In the genomic region with DNA sequence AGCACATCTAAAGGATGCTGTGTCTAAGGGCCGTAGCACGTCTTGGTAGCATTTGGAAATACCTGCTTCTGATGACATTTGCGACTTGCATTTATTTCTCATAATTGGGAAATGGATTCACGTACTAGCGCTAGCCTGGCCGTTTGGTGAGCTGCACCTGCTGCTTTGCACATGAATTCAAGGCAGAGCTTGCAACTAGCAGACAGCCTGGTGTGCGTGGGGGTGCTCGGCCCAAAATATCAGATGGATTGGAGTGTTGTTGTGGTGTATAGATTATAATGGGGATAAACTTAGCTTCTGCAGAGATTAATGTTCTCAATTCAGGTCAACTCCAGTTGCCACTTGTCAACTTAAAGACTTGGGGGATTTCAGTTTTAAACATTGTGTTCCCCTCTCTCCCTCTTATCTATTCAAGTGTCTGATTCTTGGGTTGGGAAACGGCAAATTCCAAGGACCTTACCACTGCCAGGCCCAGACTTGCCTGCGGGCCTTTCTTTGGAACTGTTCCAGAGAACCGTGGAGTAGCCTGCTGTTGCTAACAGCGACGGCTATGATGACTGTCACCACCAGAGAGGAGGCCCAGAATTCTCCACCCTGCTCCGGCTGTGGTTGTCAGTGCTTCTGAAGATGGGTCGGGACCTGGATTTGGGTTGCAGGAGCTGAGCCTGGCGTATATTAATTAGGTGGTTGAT, we compare ENCODE assay signal across 8 mouse cellular contexts. TPM values are rescaled to one million over a fixed set of nuclear protein-coding genes. Genes with fewer than 3 reads are reported as not detected.
DNase-seq lines count a peak whose midpoint lies in the region; ATAC-seq and TF ChIP-seq lines count a peak whose summit lies in the region.

No protein-coding gene starts in this region.

- no peak overlapping the region for H3K4me2 ChIP-seq in embryonic facial prominence, embryonic 11.5 days (ENCODE audit: low read depth, low read length)
- no peak overlapping the region for H3K4me2 ChIP-seq in embryonic facial prominence, embryonic 13.5 days
- H3K4me2 ChIP-seq in lung, postnatal 0 days (replicated peaks; ENCODE audit: low read depth, low read length), result no peak overlapping the region

- no peaks in the 10 kb centered on the region for H3K4me1 ChIP-seq in embryonic facial prominence, embryonic 11.5 days (ENCODE audit: control insufficient read depth, insufficient read depth, low read length)
- H3K4me1 ChIP-seq in embryonic facial prominence, embryonic 10.5 days, result peaks cover 22% of the 10 kb centered on the region
- H3K4me1 ChIP-seq in embryonic facial prominence, embryonic 13.5 days, result peaks cover 47% of the 10 kb centered on the region
- H3K4me1 ChIP-seq in lung, postnatal 0 days (ENCODE audit: insufficient read depth, low read depth, low read length), result peaks cover 27% of the 10 kb centered on the region

- peak; percentile 33 for DNase-seq in embryonic facial prominence, embryonic 11.5 days (ENCODE audit: low spot score)
- no peak for DNase-seq in embryonic facial prominence, embryonic 10.5 days (ENCODE audit: low spot score)
- peak; percentile 58 for DNase-seq in R1 (ENCODE audit: low read depth, low spot score)
- DNase-seq in kidney, postnatal 25 days, result peak; percentile 60
- peak; percentile 86 for DNase-seq in lung, postnatal 0 days (ENCODE audit: low spot score)
- no peak for DNase-seq in yolk sac, embryonic 10.5 days (ENCODE audit: low spot score)
- DNase-seq in T-cell, adult 2 months (ENCODE audit: low spot score), result no peak

- no peak overlapping the region for H3K9ac ChIP-seq in embryonic facial prominence, embryonic 11.5 days (replicated peaks; ENCODE audit: low read length)
- H3K9ac ChIP-seq in embryonic facial prominence, embryonic 13.5 days, result no peak overlapping the region
- no peak overlapping the region for H3K9ac ChIP-seq in lung, postnatal 0 days (replicated peaks; ENCODE audit: low read depth)

- no peaks in the 10 kb centered on the region for H3K9me3 ChIP-seq in embryonic facial prominence, embryonic 11.5 days (replicated peaks; ENCODE audit: control insufficient read depth, low read length)
- no peaks in the 10 kb centered on the region for H3K9me3 ChIP-seq in embryonic facial prominence, embryonic 10.5 days
- no peaks in the 10 kb centered on the region for H3K9me3 ChIP-seq in embryonic facial prominence, embryonic 13.5 days
- no peaks in the 10 kb centered on the region for H3K9me3 ChIP-seq in lung, postnatal 0 days (ENCODE audit: low read length)

- H3K27ac ChIP-seq in embryonic facial prominence, embryonic 11.5 days (replicated peaks; ENCODE audit: low read depth, low read length), result no peak overlapping the region
- H3K27ac ChIP-seq in embryonic facial prominence, embryonic 10.5 days (replicated peaks), result no peak overlapping the region
- H3K27ac ChIP-seq in embryonic facial prominence, embryonic 13.5 days, result 0 out of 2 replicates have a peak overlapping the region, but pooled peaks have one; percentile 80
- peak overlapping the region; percentile 44; the same call in 1 of the 2 replicates for H3K27ac ChIP-seq in lung, postnatal 0 days (ENCODE audit: low read length)

- H3K36me3 ChIP-seq in embryonic facial prominence, embryonic 11.5 days (replicated peaks; ENCODE audit: control insufficient read depth, insufficient read depth, low read depth, low read length), result no peaks in the 10 kb centered on the region
- no peaks in the 10 kb centered on the region for H3K36me3 ChIP-seq in embryonic facial prominence, embryonic 10.5 days (replicated peaks)
- H3K36me3 ChIP-seq in embryonic facial prominence, embryonic 13.5 days, result no peaks in the 10 kb centered on the region
- H3K36me3 ChIP-seq in lung, postnatal 0 days (ENCODE audit: insufficient read depth, low read length), result no peaks in the 10 kb centered on the region

- no peak overlapping the region for H3K4me3 ChIP-seq in embryonic facial prominence, embryonic 11.5 days (ENCODE audit: low read depth, low read length)
- no peak overlapping the region for H3K4me3 ChIP-seq in embryonic facial prominence, embryonic 10.5 days
- no peak overlapping the region for H3K4me3 ChIP-seq in embryonic facial prominence, embryonic 13.5 days
- no peak overlapping the region for H3K4me3 ChIP-seq in lung, postnatal 0 days (ENCODE audit: low read depth, low read length)

- no peak for ATAC-seq in embryonic facial prominence, embryonic 11.5 days (replicated peaks; ENCODE audit: insufficient number of reproducible peaks, low FRiP score, low TSS enrichment, low read depth)
- ATAC-seq in embryonic facial prominence, embryonic 13.5 days (ENCODE audit: insufficient number of reproducible peaks, insufficient read depth, low FRiP score, low TSS enrichment, low read depth), result no peak
- ATAC-seq in lung, postnatal 0 days, result peak; percentile 81

- WGBS in embryonic facial prominence, embryonic 11.5 days, result 81% methylated on average over 16 of the region's 16 CpGs
- 80% methylated on average over 16 of the region's 16 CpGs for WGBS in embryonic facial prominence, embryonic 10.5 days
- WGBS in embryonic facial prominence, embryonic 13.5 days, result 55% methylated on average over 16 of the region's 16 CpGs
- 36% methylated on average over 16 of the region's 16 CpGs for WGBS in lung, postnatal 0 days

- peak; percentile 55 for TF ChIP-seq EP300 in lung, postnatal 0 days (IDR thresholded peaks at IDR 0.05)

- TF ChIP-seq CTCF in lung, postnatal 0 days (IDR thresholded peaks at IDR 0.05), result no peak

- no peaks in the 10 kb centered on the region for H3K27me3 ChIP-seq in embryonic facial prominence, embryonic 11.5 days (ENCODE audit: control insufficient read depth, insufficient read depth, low read length)
- no peaks in the 10 kb centered on the region for H3K27me3 ChIP-seq in embryonic facial prominence, embryonic 10.5 days (replicated peaks; ENCODE audit: low read depth, poor library complexity, severe bottlenecking)
- no peaks in the 10 kb centered on the region for H3K27me3 ChIP-seq in embryonic facial prominence, embryonic 13.5 days
- no peaks in the 10 kb centered on the region for H3K27me3 ChIP-seq in lung, postnatal 0 days (replicated peaks; ENCODE audit: insufficient read depth, low read length)

RNA-seq across cellular contexts. Expression of gene Arntl, which starts 42.0 kb away (rescaled TPM):
- 8.3 and 9.3 TPM in 2 replicates for polyA plus RNA-seq in embryonic facial prominence, embryonic 11.5 days (2014; fragmentation: Nextera tagmentation; extraction: Ambion mirVana)
- polyA plus RNA-seq in embryonic facial prominence, embryonic 10.5 days (2016; fragmentation: Nextera tagmentation; extraction: Ambion mirVana), result 8.0 and 8.5 TPM in 2 replicates
- 8.8 and 8.9 TPM in 2 replicates for polyA plus RNA-seq in embryonic facial prominence, embryonic 13.5 days (2015; fragmentation: Nextera tagmentation; extraction: Ambion mirVana)
- 12.7 and 13.4 TPM in 2 replicates for polyA plus RNA-seq in lung, postnatal 0 days (2015; fragmentation: Nextera tagmentation; extraction: Ambion mirVana)

Comparison
In these comparisons a context has a peak if more than half of its experiments do, and no peak if none do; other contexts are left out.
1. DNase-seq: peak in embryonic facial prominence, embryonic 11.5 days (single experiment), R1 (single experiment), kidney, postnatal 25 days (2 of 2) and lung, postnatal 0 days (single experiment); none in embryonic facial prominence, embryonic 10.5 days (single experiment), yolk sac, embryonic 10.5 days (single experiment) and T-cell, adult 2 months (single experiment).
2. H3K27ac ChIP-seq: peak in embryonic facial prominence, embryonic 13.5 days (single experiment) and lung, postnatal 0 days (single experiment); none in embryonic facial prominence, embryonic 11.5 days (single experiment) and embryonic facial prominence, embryonic 10.5 days (single experiment).